Mouse (Mus musculus) bone marrow, adult 2 months (tissue): ENCODE data around the gene Svs5. TPM values are rescaled to one million over a fixed set of nuclear protein-coding genes. Genes with fewer than 3 reads are reported as not detected.

ENCODE experiments used
- H3K27ac ChIP-seq: fragments of 200-500 bp; 2 replicates; pipeline ENCODE4 v1.5.1; 2012; ENCODE audit warnings: low read depth, mild to moderate bottlenecking, control low read depth, inconsistent platforms, low read length; ENCODE audit not compliant: control insufficient read depth, poor library complexity, insufficient read depth
- H3K4me1 ChIP-seq: fragments of 200-500 bp; 2 replicates; pipeline ENCODE4 v1.6.1; 2011; ENCODE audit warnings: low read length; ENCODE audit not compliant: control insufficient read depth, insufficient read depth
- H3K4me3 ChIP-seq: fragments of 200-500 bp; replicated peaks from 2 replicates; pipeline ENCODE3; 2011; ENCODE audit warnings: mild to moderate bottlenecking, low read depth, low read length, control low read depth; ENCODE audit not compliant: control insufficient read depth
- CTCF ChIP-seq: fragments of 200-500 bp; IDR thresholded peaks from 2 replicates; pipeline ENCODE4 v1.5.1; 2011; ENCODE audit warnings: low read length, control low read depth; ENCODE audit not compliant: control insufficient read depth, insufficient read depth
- POLR2A ChIP-seq: fragments of 200-500 bp; IDR thresholded peaks from 2 replicates; pipeline ENCODE4 v1.6.1; 2011; ENCODE audit warnings: low read depth, mild to moderate bottlenecking, control low read depth, low read length, borderline replicate concordance; ENCODE audit not compliant: control insufficient read depth
- WGBS: fragments of 180-500 bp; shearing (Covaris S2); methylation state at CpG from one replicate; pipeline ENCODE4 v1.1.7; 2018; 5-methylcytosine and 5-hydroxymethylcytosine counted together
- polyA plus RNA-seq: library from polyadenylated mRNA; stranded (reverse); fragments of >200 nt; gene quantifications from 2 replicates; pipeline ENCODE4 v1.2.4, GENCODE M21; 2011; ENCODE audit warnings: low replicate concordance; ENCODE audit not compliant: missing spikeins, insufficient read depth, insufficient read length

Gene Svs5
- polyA plus RNA-seq, 1 experiment, result not detected

GRCm38 (mm10) chr2:164353356-164353755, 20.8 kb downstream of the Svs5 start:
- 81% methylated on average over 11 of the region's 11 CpGs for WGBS
- Histone ChIP-seq H3K4me1 (no peaks in the 10 kb centered on the region; the same call in 1 of the 2 replicates), H3K4me3 (no peak overlapping the region), H3K27ac (no peak overlapping the region)
- TF ChIP-seq CTCF, result no peak

- H3K4me3 ChIP-seq, result peak overlapping the region; percentile 73
- H3K27ac ChIP-seq, result peak overlapping the region; percentile 54; the same call in 1 of the 2 replicates
- WGBS, result 31% methylated on average over 11 of the region's 11 CpGs
- H3K4me1 ChIP-seq, result peaks cover 9% of the 10 kb centered on the region
- TF ChIP-seq CTCF (no peak), POLR2A (no peak)
Measured at GRCm38 (mm10) chr2:164356177-164356967, 23.8 kb downstream of the Svs5 start.

- H3K27ac ChIP-seq, result no peak overlapping the region
- peak; percentile 49; the same call in 1 of the 2 replicates for TF ChIP-seq CTCF
- TF ChIP-seq POLR2A, result no peak
- no peak overlapping the region for H3K4me3 ChIP-seq
- H3K4me1 ChIP-seq, result peaks cover 9% of the 10 kb centered on the region
- WGBS, result 70% methylated on average over 3 of the region's 3 CpGs
Measured at GRCm38 (mm10) chr2:164358373-164358772, 25.8 kb downstream of the Svs5 start.

- 51% methylated on average over 5 of the region's 5 CpGs for WGBS
- TF ChIP-seq CTCF, result no peak
- TF ChIP-seq POLR2A, result no peak
- H3K27ac ChIP-seq, result no peak overlapping the region; the same call in 1 of the 2 replicates
- H3K4me3 ChIP-seq, result no peak overlapping the region
- peaks cover 9% of the 10 kb centered on the region for H3K4me1 ChIP-seq
Measured at GRCm38 (mm10) chr2:164359031-164359430, 26.5 kb downstream of the Svs5 start.

GRCm38 (mm10) chr2:164359668-164360067, 27.1 kb downstream of the Svs5 start:
- H3K4me3 ChIP-seq, result no peak overlapping the region
- H3K27ac ChIP-seq, result peak overlapping the region; percentile 6; the same call in 1 of the 2 replicates
- peaks cover 9% of the 10 kb centered on the region for H3K4me1 ChIP-seq
- TF ChIP-seq CTCF (no peak), POLR2A (no peak)
- 39% methylated on average over 5 of the region's 5 CpGs for WGBS

- WGBS, result 30% methylated on average over 13 of the region's 13 CpGs
- peaks cover 12% of the 10 kb centered on the region for H3K4me1 ChIP-seq
- TF ChIP-seq POLR2A, result no peak
- no peak for TF ChIP-seq CTCF
- no peak overlapping the region for H3K4me3 ChIP-seq
- peak overlapping the region; percentile 18; the same call in 1 of the 2 replicates for H3K27ac ChIP-seq
Measured at GRCm38 (mm10) chr2:164360974-164361657, 28.6 kb downstream of the Svs5 start.

- TF ChIP-seq CTCF (no peak), POLR2A (no peak)
- H3K4me3 ChIP-seq, result no peak overlapping the region
- WGBS, result 53% methylated on average over 3 of the region's 3 CpGs
- H3K4me1 ChIP-seq, result peaks cover 10% of the 10 kb centered on the region; the same call in 1 of the 2 replicates
- H3K27ac ChIP-seq, result no peak overlapping the region; the same call in 1 of the 2 replicates
Measured at GRCm38 (mm10) chr2:164366947-164367346, 34.4 kb downstream of the Svs5 start.

GRCm38 (mm10) chr2:164368620-164369105, 36.1 kb downstream of the Svs5 start:
- TF ChIP-seq CTCF, result no peak
- no peak for TF ChIP-seq POLR2A
- WGBS, result 29% methylated on average over 6 of the region's 6 CpGs
- Histone ChIP-seq H3K4me3 (no peak overlapping the region), H3K27ac (no peak overlapping the region), H3K4me1 (peaks cover 10% of the 10 kb centered on the region; the same call in 1 of the 2 replicates)
